Comparison of ENCODE assay signal across 8 mouse cellular contexts in the genomic region with DNA sequence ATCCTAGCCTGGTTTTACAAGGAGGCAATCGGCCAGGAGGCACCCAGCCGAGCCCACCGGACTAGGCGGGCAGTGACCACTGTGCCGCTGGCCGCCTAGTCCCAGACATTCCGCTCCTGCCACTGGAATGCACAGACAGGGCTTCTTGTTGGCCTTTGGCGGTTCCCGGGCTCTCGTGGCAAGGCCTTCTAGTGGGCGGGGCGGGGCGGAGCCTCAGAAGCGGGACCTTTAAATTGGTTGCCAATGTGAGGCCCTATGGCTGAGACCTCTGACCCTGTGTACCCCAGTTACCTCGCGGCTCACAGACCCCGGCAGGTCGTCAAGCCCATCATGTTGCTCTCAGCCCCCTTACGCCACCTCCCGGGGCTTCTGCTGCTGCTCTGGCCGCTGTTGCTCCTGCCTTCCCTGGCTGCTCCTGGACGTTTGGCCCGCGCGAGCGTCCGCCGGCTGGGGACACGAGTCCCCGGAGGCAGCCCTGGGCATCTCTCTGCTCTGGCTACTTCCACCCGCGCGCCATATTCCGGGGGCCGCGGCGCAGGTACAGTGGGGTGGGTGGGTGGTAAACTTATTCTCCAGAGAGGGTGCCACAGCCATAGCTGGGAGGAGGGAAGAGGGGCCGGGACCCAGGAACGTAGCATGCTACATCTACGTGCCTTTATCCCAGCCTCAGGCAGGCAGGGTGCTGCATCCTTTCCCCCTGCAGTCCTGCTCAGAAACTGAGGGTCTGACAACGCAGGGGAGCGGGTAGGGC. TPM values are rescaled to one million over a fixed set of nuclear protein-coding genes. Genes with fewer than 3 reads are reported as not detected.
DNase-seq lines count a peak whose midpoint lies in the region; ATAC-seq and TF ChIP-seq lines count a peak whose summit lies in the region.

A gene (plus strand): TSS at position 216 of the 751 bp plus-strand sequence.

- H3K4me3 ChIP-seq in heart, embryonic 16.5 days (ENCODE audit: low read length), result peak within 1 kb of the TSS; percentile 59
- H3K4me3 ChIP-seq in kidney, postnatal 0 days (replicated peaks; ENCODE audit: low read depth, low read length), result peak within 1 kb of the TSS; percentile 29

- no peaks in the 10 kb centered on the region for H3K9me3 ChIP-seq in heart, embryonic 16.5 days (replicated peaks; ENCODE audit: control insufficient read depth, low read length)
- no peaks in the 10 kb centered on the region for H3K9me3 ChIP-seq in kidney, postnatal 0 days (replicated peaks; ENCODE audit: low read length)

- H3K4me1 ChIP-seq in heart, embryonic 16.5 days (ENCODE audit: control insufficient read depth, insufficient read depth, low read length), result peaks cover 8% of the 10 kb centered on the region
- H3K4me1 ChIP-seq in kidney, postnatal 0 days (replicated peaks; ENCODE audit: insufficient read depth, low read length), result peaks cover 6% of the 10 kb centered on the region; the same call in 1 of the 2 replicates

- H3K27ac ChIP-seq in heart, embryonic 16.5 days (ENCODE audit: low read length), result no peak within 1 kb of the TSS
- no peak within 1 kb of the TSS for H3K27ac ChIP-seq in kidney, postnatal 0 days

- H3K4me2 ChIP-seq in heart, embryonic 16.5 days (ENCODE audit: low read depth, low read length), result peak within 1 kb of the TSS; percentile 99
- peak within 1 kb of the TSS; percentile 92 for H3K4me2 ChIP-seq in kidney, postnatal 0 days (ENCODE audit: low read length)

- H3K27me3 ChIP-seq in heart, embryonic 16.5 days (ENCODE audit: control insufficient read depth, insufficient read depth, low read length), result peaks cover 5% of the 10 kb centered on the region; the same call in 1 of the 2 replicates
- H3K27me3 ChIP-seq in kidney, postnatal 0 days (ENCODE audit: insufficient read depth, low read length), result 0 out of 2 replicates have a peak, but pooled peaks cover 3% of the 10 kb centered on the region

- WGBS in heart, embryonic 16.5 days, result under 1% methylated on average over 42 of the region's 42 CpGs
- under 1% methylated on average over 42 of the region's 42 CpGs for WGBS in kidney, postnatal 0 days

- peak; percentile 60; the same call in 1 of the 2 replicates for ATAC-seq in heart, embryonic 16.5 days (replicated peaks; ENCODE audit: extremely low read depth, insufficient read depth, low FRiP score)
- peak; percentile 74 for ATAC-seq in kidney, postnatal 0 days (replicated peaks; ENCODE audit: low FRiP score, low read depth)

- peak within 1 kb of the TSS; percentile 70 for H3K9ac ChIP-seq in heart, embryonic 16.5 days (ENCODE audit: low read length)
- H3K9ac ChIP-seq in kidney, postnatal 0 days (ENCODE audit: low read depth, low read length), result peak within 1 kb of the TSS; percentile 46

- TF ChIP-seq CTCF in kidney, postnatal 0 days (IDR thresholded peaks at IDR 0.05; ENCODE audit: low read depth), result peak; percentile 25; the same call in 1 of the 2 replicates

- peak; percentile 59 for DNase-seq in NIH3T3 (ENCODE audit: low read depth)
- peak; percentile 27 for DNase-seq in c-Kit-positive CD71-positive TER-119-positive erythroid progenitor cells, embryonic 14.5 days (ENCODE audit: low spot score)
- peak; percentile 69 for DNase-seq in fibroblast of lung, adult 2 months (ENCODE audit: low read depth)
- DNase-seq in kidney, postnatal 0 days (ENCODE audit: low spot score), result peak; percentile 79
- DNase-seq in lung, postnatal 10 days, result peak; percentile 88
- peak; percentile 56 for DNase-seq in ovary, postnatal 14 days (ENCODE audit: low spot score)
- peak; percentile 82 for DNase-seq in yolk sac, embryonic 10.5 days (ENCODE audit: low spot score)

- no peaks in the 10 kb centered on the region for H3K36me3 ChIP-seq in heart, embryonic 16.5 days (ENCODE audit: control insufficient read depth, insufficient read depth)
- H3K36me3 ChIP-seq in kidney, postnatal 0 days (ENCODE audit: insufficient read depth, low read length), result no peaks in the 10 kb centered on the region

RNA-seq across cellular contexts. Expression of the gene that starts here (rescaled TPM):
- 0.54 and 0.63 TPM in 2 replicates for polyA plus RNA-seq in heart, embryonic 16.5 days (2015; fragmentation: Nextera tagmentation; extraction: Ambion mirVana)
- 0.04 and 0.05 TPM in 2 replicates for polyA plus RNA-seq in kidney, postnatal 0 days (2015; fragmentation: Nextera tagmentation; extraction: Ambion mirVana)

Comparison
In these comparisons a context has a peak if more than half of its experiments do, and no peak if none do; other contexts are left out.
1. Peak in ATAC-seq, H3K4me3 ChIP-seq, H3K9ac ChIP-seq and H3K4me2 ChIP-seq in heart, embryonic 16.5 days; RNA of the gene not detected or under 1 TPM.
2. Peak in DNase-seq, ATAC-seq, H3K4me3 ChIP-seq, H3K9ac ChIP-seq and H3K4me2 ChIP-seq in kidney, postnatal 0 days; RNA of the gene not detected or under 1 TPM.
3. DNase-seq: peak in every context shown above with its lines; median percentile 88 in lung, postnatal 10 days; 82 in yolk sac, embryonic 10.5 days; 79 in kidney, postnatal 0 days; 69 in fibroblast of lung, adult 2 months; 59 in NIH3T3; 56 in ovary, postnatal 14 days; 27 in c-Kit-positive CD71-positive TER-119-positive erythroid progenitor cells, embryonic 14.5 days.